Mouse (Mus musculus): ENCODE measurements around the gene Larp4.

DNA sequence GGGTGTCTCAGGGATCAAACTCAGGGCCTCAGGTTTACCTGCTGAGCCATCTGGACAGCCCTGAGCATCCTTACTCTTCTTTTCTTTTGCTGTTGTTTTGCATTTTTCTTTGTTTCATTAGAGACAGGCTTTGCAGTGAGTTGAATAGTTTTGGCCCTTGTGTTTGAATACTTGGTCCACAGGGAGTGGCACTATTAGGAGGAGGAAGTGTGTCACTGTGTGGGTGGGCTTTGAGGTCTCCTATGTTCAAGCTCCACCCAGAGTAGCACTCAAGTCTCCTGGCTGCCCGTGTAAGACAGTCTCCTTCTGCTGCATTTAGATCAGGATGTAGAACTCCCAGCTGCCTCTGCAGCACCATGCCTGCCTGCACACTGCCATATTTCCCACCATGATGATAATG, 35.4 kb upstream of the Larp4 start:
- TF ChIP-seq CTCF (IDR thresholded peaks at IDR 0.05; ENCODE audit: low read depth, low read length) = no peak
- no peak for TF ChIP-seq POLR2A (IDR thresholded peaks at IDR 0.05; ENCODE audit: extremely low read depth, insufficient read depth, low read length)

Data from liver, adult 2 months (tissue).